Mouse (Mus musculus): ENCODE measurements around the gene Ptges.
A peak's percentile ranks its signal among the peaks of the same experiment; 100 is the strongest.

Ptges gene

DNA sequence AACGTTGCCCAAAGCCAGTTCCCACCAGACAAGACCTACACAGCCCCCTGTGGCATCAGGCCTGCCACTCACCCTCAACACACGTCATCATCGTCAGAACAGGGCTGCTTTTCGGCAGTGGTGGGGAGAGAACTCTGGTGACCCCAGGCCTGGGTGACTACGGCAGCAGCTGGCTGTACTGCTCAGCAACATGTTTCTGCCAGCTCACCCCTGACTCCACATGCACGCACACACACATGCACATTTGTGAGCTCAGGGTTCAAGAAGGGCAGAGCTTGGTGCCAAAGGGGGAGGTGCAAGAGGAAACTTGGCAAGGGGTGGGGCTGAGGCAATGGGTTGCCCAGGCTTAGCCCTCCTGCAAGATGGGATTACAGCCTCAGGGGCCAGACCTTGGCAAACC lies 32.4 kb downstream of the Ptges start:
- no peak for DNase-seq

DNA sequence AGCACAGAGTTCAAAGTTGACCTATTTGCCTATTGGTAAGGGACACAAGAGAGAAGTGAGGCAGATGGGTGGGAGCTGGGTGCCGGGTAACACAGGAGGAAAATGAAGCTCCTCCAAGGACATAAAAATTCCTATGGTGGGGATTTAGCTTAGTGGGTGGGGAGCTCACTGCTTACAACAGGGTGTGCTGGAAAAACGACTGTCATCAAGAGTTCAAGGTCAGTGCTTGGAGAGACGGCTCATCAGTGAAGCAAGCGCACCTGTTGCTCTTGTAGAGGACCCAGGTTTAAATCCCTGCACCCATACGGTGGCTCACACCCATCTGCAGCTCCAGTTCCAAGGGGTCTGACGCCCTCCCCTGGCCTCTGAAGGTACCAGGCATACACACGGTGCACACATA lies 35.7 kb downstream of the Ptges start:
- DNase-seq, result no peak

- DNase-seq, result no peak
Measured at GRCm38 (mm10) chr2:30893399-30893798, 36.3 kb downstream of the Ptges start.

DNA sequence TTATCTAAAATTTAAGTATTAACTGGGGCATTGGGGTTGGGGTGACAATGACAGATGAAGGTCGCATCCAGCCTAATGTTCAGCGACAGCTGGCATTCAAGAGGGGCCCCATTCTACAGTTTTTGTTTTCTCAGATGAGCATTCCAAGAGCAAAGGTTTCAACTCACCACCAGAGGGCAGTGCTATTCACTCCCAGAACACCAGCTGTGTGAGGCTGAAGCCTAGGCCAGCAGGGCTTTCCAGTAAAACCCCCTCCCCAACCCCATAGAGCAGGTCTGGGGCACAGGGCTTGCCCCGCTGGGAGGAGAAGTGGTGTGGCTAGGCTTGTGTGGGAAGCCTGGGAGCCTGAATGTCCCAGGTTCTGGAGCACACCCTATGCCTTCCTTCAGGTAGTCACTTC lies 38.7 kb downstream of the Ptges start:
- DNase-seq, result peak; percentile 69

- peak; percentile 18 for DNase-seq
Measured at GRCm38 (mm10) chr2:30885453-30886163, 44.1 kb downstream of the Ptges start.

DNA sequence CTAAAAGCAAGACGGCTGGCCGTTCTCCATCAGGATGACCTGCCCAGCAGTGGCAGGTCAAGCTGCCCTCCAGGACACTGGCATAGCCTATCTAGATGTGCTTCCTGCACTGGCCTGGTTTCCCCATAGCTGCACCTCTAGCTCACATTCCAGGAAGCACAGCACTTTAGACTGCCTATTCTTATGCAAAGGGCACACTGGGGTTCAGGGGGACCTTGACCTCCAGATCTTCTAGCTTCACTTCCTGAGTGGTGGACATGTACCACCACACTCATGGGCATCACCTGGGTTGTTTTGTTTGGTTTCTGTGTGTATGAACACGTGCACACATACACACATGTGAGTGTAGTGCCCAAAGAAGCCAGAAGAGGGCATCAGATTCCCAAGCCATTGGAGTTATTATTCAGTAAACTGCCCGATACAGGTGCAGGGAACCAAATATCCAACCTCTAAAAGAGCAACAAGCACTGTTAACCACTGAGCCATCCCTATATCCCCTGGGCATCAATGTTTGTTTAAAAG lies 44.8 kb downstream of the Ptges start:
- DNase-seq, result no peak

DNA sequence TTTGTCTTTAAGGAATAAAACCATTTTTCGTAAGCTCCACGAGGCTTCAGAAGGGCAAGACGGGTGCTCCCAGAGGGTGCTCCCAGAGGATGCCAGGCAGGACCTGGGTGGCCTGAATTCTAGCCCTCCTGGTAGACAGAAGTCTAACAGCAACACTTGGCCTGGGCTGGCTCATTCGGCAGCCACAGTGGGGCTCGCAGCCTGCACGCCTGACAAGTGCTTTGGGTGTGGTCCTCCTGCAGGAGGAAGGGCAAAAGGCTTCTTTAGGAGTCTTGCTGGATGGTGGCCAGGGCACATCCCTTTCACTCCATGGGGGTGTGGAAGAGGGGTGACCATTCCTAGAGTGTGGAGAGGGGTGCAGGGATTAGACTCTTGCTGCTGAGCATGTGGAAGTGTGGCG lies 48.4 kb downstream of the Ptges start:
- no peak for DNase-seq

GRCm38 (mm10) chr2:30879481-30879880 lies 50.2 kb downstream of the Ptges start:
- DNase-seq, result no peak

- no peak for DNase-seq
Measured at GRCm38 (mm10) chr2:30875621-30876432, 53.8 kb downstream of the Ptges start.

DNA sequence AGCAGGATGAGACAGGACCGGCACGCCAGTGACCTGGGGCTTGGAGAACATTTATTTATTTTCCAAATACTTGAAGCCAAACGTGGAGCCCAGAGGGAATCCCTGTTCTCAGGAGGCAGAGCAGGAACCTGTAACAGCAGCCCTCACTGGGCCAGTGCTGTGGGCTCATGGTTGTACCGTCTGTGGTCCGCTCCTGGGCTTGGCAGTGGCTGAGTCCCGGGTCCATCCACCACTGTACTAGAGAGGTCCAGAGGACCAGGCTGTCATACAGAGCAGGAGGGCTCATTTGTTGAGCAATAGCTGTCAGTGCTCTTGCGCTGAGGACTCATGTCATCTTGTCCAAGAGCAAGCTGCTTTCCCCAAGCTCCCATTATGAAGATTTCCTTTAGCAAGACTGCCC lies 54.6 kb downstream of the Ptges start:
- DNase-seq, result no peak

DNA sequence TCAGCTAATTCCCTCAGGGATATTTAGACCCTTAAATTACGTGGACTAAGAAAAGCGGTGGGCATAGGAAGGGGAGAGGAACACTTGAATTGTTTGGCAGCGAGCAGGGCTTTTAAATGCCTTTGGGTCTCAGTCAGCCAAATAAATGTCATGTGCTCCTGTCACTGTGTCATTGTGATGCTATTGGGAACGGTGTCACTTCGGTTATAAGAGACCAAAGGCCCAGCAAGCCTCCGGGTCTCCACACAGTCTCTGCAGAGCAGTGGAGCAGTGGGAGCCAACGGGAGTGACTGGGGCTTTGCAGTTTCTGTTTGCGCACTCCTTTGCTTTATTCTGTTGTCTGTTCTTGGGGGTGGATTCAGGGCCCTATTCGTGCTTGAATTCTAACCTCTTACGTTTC lies 55.2 kb downstream of the Ptges start:
- DNase-seq, result no peak

DNA sequence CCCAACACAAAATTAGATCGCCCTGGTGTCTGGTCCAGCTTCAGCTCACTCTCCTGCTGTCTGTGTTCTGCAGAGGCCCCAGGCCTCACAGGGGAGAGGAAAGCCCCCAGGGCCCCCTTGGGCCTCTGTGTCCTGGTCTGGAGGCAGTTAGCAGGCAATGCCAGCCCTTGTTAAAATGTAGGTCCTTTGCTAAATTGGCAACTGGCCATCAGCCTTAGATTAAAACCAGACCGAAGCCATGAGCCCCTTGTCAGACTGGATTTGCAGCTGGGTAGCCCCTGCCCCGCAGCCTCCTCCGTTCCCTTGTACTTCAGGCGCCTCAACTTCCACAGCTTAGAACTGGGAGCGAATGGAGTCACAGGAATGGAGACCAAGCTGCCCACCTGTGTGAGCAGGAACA lies 57.0 kb downstream of the Ptges start:
- no peak for DNase-seq

- peak; percentile 21 for DNase-seq
Measured at GRCm38 (mm10) chr2:30870863-30871262, 58.8 kb downstream of the Ptges start.

GRCm38 (mm10) chr2:30865426-30865825 lies 64.2 kb downstream of the Ptges start:
- DNase-seq, result no peak

GRCm38 (mm10) chr2:30864968-30865381 lies 64.7 kb downstream of the Ptges start:
- no peak for DNase-seq

DNA sequence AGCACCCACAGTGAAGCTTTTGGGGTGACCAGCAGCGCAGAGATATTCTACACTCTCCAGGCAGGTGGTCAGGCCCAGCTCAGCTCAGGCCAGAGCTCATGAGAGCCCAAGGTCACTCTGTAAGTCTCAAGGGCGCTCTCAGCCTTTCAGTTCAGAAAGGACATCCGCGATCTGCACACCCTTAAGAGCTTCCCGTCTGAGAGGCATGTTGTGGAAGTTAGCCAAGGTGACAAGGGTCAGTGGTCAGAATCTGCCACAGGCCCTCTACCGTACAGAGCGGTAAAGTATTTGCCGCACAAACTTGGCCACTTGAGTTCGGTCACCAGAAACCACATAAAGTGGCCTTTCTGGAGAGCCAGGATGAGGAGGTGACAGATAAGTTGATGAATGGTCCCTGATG lies 66.1 kb downstream of the Ptges start:
- DNase-seq, result no peak

GRCm38 (mm10) chr2:30862081-30862480 lies 67.6 kb downstream of the Ptges start:
- DNase-seq, result no peak

- DNase-seq, result no peak
Measured at GRCm38 (mm10) chr2:30859782-30860181, 69.9 kb downstream of the Ptges start.

- DNase-seq, result no peak
Measured at GRCm38 (mm10) chr2:30857076-30857475, 72.6 kb downstream of the Ptges start.

GRCm38 (mm10) chr2:30852771-30853313 lies 76.8 kb downstream of the Ptges start:
- peak; percentile 17 for DNase-seq

DNA sequence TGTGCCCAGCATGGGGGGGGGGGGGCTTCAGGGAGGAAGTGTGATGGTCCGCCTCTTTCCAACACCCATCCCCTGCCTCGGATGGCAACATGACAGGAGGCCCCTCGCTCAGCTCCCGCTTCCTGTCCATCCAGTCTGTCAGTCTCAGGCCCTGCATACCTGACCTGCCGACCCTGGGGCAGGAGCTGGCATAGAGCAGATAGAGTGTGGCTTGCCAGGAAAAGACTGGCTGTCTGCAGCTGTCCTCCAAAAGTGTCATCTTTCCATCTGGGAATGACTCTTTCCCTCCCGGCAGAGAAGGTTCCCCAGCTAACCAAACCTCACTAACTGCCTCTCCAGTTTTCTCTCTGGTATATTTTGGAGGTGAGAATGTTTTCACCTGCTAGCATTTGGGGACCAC lies 79.1 kb downstream of the Ptges start:
- no peak for DNase-seq

- DNase-seq, result no peak
Measured at GRCm38 (mm10) chr2:30848184-30848583, 81.5 kb downstream of the Ptges start.

DNA sequence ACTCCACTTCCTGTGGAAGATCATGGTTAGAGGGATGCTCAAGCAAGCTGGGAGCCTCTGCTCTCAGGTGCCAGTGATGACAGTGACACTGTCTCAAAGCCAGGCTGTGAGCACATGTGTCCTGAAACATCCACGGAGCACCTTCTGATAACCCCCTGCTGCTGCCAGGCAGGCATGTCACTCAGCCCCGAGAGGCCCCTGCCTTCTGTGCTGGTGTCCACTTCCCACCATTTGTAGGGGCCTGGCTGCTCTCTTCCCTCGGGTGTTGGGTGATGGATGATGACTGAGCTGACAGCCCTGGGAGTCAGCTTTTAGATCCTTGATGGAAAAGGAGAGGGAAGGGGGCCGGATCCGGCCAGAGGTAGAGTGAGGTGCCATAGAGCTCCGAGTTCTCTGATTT lies 82.9 kb downstream of the Ptges start:
- DNase-seq, result no peak

GRCm38 (mm10) chr2:30846236-30846635 lies 83.4 kb downstream of the Ptges start:
- DNase-seq, result no peak
